Mouse (Mus musculus) embryonic fibroblast, embryonic 13.5 days (primary cell): ENCODE data around the gene Adam12. TPM values are rescaled to one million over a fixed set of nuclear protein-coding genes. Genes with fewer than 3 reads are reported as not detected.
A peak's percentile ranks its signal among the peaks of the same experiment; 100 is the strongest.

Experiments used
- H3K27ac ChIP-seq: 2 replicates; pipeline ENCODE4 v1.5.1; 2012; ENCODE audit warnings: low read length, control low read depth, inconsistent platforms; ENCODE audit not compliant: insufficient read depth
- H3K4me1 ChIP-seq: 2 replicates; pipeline ENCODE4 v1.6.1; 2011; ENCODE audit warnings: low read length; ENCODE audit not compliant: control insufficient read depth, insufficient read depth
- H3K4me3 ChIP-seq: 2 replicates; pipeline ENCODE4 v1.5.1; 2011; ENCODE audit warnings: mild to moderate bottlenecking, control low read depth, low read length; ENCODE audit not compliant: insufficient read depth
- CTCF ChIP-seq: IDR thresholded peaks from 2 replicates; pipeline ENCODE4 v1.5.1; 2011; ENCODE audit warnings: mild to moderate bottlenecking, control low read depth, low read length, moderate library complexity, borderline replicate concordance; ENCODE audit not compliant: insufficient read depth
- POLR2A ChIP-seq: IDR thresholded peaks from 2 replicates; pipeline ENCODE4 v1.6.1; 2011; ENCODE audit warnings: low read depth, mild to moderate bottlenecking, control low read depth, low read length, moderate library complexity
- polyA plus RNA-seq: library from polyadenylated mRNA; stranded (reverse); fragments of >200 nt; gene quantifications from 2 replicates; pipeline ENCODE4 v1.2.4, GENCODE M21; 2011; ENCODE audit warnings: low read depth; ENCODE audit not compliant: missing spikeins, insufficient read length

The Adam12 gene
- polyA plus RNA-seq, 1 experiment, result 104 TPM

GRCm38 (mm10) chr7:134071153-134071885, 160.6 kb downstream of the Adam12 start:
- Histone ChIP-seq H3K4me1 (peaks cover 10% of the 10 kb centered on the region), H3K4me3 (no peak overlapping the region), H3K27ac (no peak overlapping the region)
- no peak for TF ChIP-seq POLR2A
- TF ChIP-seq CTCF, result no peak

GRCm38 (mm10) chr7:134062629-134063028, 169.3 kb downstream of the Adam12 start:
- peaks cover 12% of the 10 kb centered on the region; the same call in 1 of the 2 replicates for H3K4me1 ChIP-seq
- TF ChIP-seq CTCF, result no peak
- TF ChIP-seq POLR2A, result no peak
- no peak overlapping the region for H3K4me3 ChIP-seq
- peak overlapping the region; percentile 11; the same call in 1 of the 2 replicates for H3K27ac ChIP-seq

- H3K27ac ChIP-seq, result no peak overlapping the region
- peaks cover 6% of the 10 kb centered on the region for H3K4me1 ChIP-seq
- TF ChIP-seq CTCF (no peak), POLR2A (no peak)
- H3K4me3 ChIP-seq, result no peak overlapping the region
These were observed 179.5 kb downstream of the Adam12 start for GRCm38 (mm10) chr7:134052486-134052885.

- peaks cover 6% of the 10 kb centered on the region for H3K4me1 ChIP-seq
- TF ChIP-seq CTCF, result no peak
- H3K27ac ChIP-seq, result no peak overlapping the region
- no peak overlapping the region for H3K4me3 ChIP-seq
These were observed 181.6 kb downstream of the Adam12 start for GRCm38 (mm10) chr7:134050371-134050770.

GRCm38 (mm10) chr7:134046376-134046775, 185.6 kb downstream of the Adam12 start:
- no peak overlapping the region for H3K4me3 ChIP-seq
- TF ChIP-seq CTCF (no peak), POLR2A (no peak)
- H3K27ac ChIP-seq, result no peak overlapping the region
- H3K4me1 ChIP-seq, result peaks cover 7% of the 10 kb centered on the region

- TF ChIP-seq CTCF (no peak), POLR2A (no peak)
- H3K4me3 ChIP-seq, result no peak overlapping the region
- peaks cover 3% of the 10 kb centered on the region; the same call in 1 of the 2 replicates for H3K4me1 ChIP-seq
- H3K27ac ChIP-seq, result peak overlapping the region; percentile 73
These were observed 188.4 kb downstream of the Adam12 start for GRCm38 (mm10) chr7:134043576-134043975.

GRCm38 (mm10) chr7:134042614-134043013, 189.3 kb downstream of the Adam12 start:
- H3K4me1 ChIP-seq, result peaks cover 3% of the 10 kb centered on the region; the same call in 1 of the 2 replicates
- 0 out of 2 replicates have a peak overlapping the region, but pooled peaks have one; percentile 73 for H3K27ac ChIP-seq
- TF ChIP-seq CTCF, result no peak
- no peak for TF ChIP-seq POLR2A
- no peak overlapping the region for H3K4me3 ChIP-seq

GRCm38 (mm10) chr7:134033939-134034338, 198.0 kb downstream of the Adam12 start:
- Histone ChIP-seq H3K4me1 (peaks cover 11% of the 10 kb centered on the region), H3K27ac (peak overlapping the region; percentile 98; the same call in 1 of the 2 replicates), H3K4me3 (no peak overlapping the region)
- TF ChIP-seq CTCF, result no peak
- TF ChIP-seq POLR2A, result no peak

- TF ChIP-seq CTCF (no peak), POLR2A (peak; percentile 13; the same call in 1 of the 2 replicates)
- Histone ChIP-seq H3K4me3 (no peak overlapping the region), H3K4me1 (peaks cover 14% of the 10 kb centered on the region), H3K27ac (peak overlapping the region; percentile 98)
These were observed 199.0 kb downstream of the Adam12 start for GRCm38 (mm10) chr7:134032959-134033366.

- Histone ChIP-seq H3K4me1 (peaks cover 17% of the 10 kb centered on the region), H3K4me3 (no peak overlapping the region), H3K27ac (peak overlapping the region; percentile 96)
- TF ChIP-seq CTCF (no peak), POLR2A (no peak)
These were observed 200.2 kb downstream of the Adam12 start for GRCm38 (mm10) chr7:134031787-134032186.
